ENCODE assay signal across 9 mouse cellular contexts in the genomic region with DNA sequence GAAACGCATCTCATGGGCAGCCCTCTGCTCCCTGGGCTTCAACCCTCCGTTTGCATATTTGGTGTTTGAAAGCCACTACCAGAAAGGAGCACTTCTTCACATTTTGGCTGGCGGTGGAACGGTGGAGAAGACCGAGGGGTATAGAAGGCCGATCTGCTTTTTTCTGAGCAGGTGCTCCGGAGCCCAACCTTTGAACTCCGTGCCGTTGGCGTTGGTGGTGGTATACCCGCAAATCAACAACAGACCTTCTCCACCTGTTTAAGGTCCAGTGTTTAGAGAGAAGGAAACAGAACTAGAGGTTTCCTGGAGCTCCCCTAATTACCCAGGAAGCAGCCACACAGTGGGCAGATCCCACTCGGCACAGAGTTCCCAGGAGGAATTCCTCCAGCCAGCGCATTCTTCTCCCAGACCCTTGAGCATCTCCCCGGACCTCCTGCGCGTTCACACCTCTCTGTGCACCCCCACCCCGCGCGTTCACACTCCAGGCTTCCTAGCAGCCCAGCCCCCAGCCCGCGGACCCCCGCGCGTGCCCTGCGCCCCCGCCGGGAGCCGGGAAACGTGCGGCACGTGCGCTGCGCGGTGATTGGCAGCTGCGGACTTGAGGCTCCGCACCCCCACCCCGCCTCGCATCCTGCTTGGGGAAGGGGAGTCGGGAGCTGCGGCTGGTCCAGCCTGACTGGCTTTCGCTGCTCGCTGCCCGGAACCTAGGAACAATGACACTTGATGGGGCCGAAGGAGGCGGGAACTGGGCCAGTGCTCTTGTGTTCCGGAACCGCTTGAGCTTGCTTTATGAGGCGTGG. TPM values are rescaled to one million over a fixed set of nuclear protein-coding genes. Genes with fewer than 3 reads are reported as not detected.
DNase-seq lines count a peak whose midpoint lies in the region; ATAC-seq and TF ChIP-seq lines count a peak whose summit lies in the region.
"Had no signal": no experiment of that assay in that cellular context is flagged by ENCODE, and none has a peak within 500 bp of the region (broad histone marks: within the 10 kb centered on the region; RNA-seq: fewer than 3 reads in every experiment).

No protein-coding gene starts in this region.

- H3K9me3 ChIP-seq in heart, embryonic 14.5 days (ENCODE audit: control insufficient read depth, low read length), result no peaks in the 10 kb centered on the region
- H3K9me3 ChIP-seq in kidney, embryonic 14.5 days (ENCODE audit: control insufficient read depth, low read length), result no peaks in the 10 kb centered on the region
- H3K9me3 ChIP-seq in liver, embryonic 12.5 days (replicated peaks), result no peaks in the 10 kb centered on the region

- ATAC-seq in heart, embryonic 14.5 days (ENCODE audit: insufficient number of reproducible peaks, insufficient read depth, low FRiP score, low read depth), result peak; percentile 24; the same call in 1 of the 2 replicates
- ATAC-seq in kidney, embryonic 14.5 days (ENCODE audit: low FRiP score, low TSS enrichment), result peak; percentile 86
- peak; percentile 18; the same call in 1 of the 2 replicates for ATAC-seq in liver, embryonic 12.5 days

- no peaks in the 10 kb centered on the region for H3K79me2 ChIP-seq in myocyte (ENCODE audit: control insufficient read depth, insufficient read depth)

- no peaks in the 10 kb centered on the region for H3K27me3 ChIP-seq in heart, embryonic 14.5 days (ENCODE audit: control insufficient read depth, insufficient read depth, low read length)
- H3K27me3 ChIP-seq in kidney, embryonic 14.5 days (ENCODE audit: control insufficient read depth, insufficient read depth, low read length), result peaks cover 7% of the 10 kb centered on the region
- peaks cover 60% of the 10 kb centered on the region for H3K27me3 ChIP-seq in liver, embryonic 12.5 days (replicated peaks)
- peaks cover 19% of the 10 kb centered on the region for H3K27me3 ChIP-seq in myocyte (ENCODE audit: control insufficient read depth, insufficient read depth, insufficient read length)
- H3K27me3 ChIP-seq: CH12.LX had no signal

- peak overlapping the region; percentile 70 for H3K9ac ChIP-seq in heart, embryonic 14.5 days (ENCODE audit: low read length)
- H3K9ac ChIP-seq in kidney, embryonic 14.5 days (ENCODE audit: low read depth, low read length), result peak overlapping the region; percentile 52; the same call in 1 of the 2 replicates
- H3K9ac ChIP-seq in liver, embryonic 12.5 days, result no peak overlapping the region

- 3% methylated on average over 48 of the region's 48 CpGs for WGBS in heart, embryonic 14.5 days
- WGBS in kidney, embryonic 14.5 days, result 2% methylated on average over 48 of the region's 48 CpGs
- WGBS in liver, embryonic 12.5 days (ENCODE audit: insufficient replicate concordance), result 4% methylated on average over 47 of the region's 48 CpGs

- TF ChIP-seq POLR2A in embryonic fibroblast, embryonic 13.5 days (IDR thresholded peaks at IDR 0.05; ENCODE audit: low read depth, low read length), result no peak; the same call in 1 of the 2 replicates
- no peak for TF ChIP-seq POLR2A in myocyte (IDR thresholded peaks at IDR 0.05; ENCODE audit: insufficient read length, low read depth)

- no peaks in the 10 kb centered on the region for H3K36me3 ChIP-seq in heart, embryonic 14.5 days (ENCODE audit: control insufficient read depth, insufficient read depth, low read length)
- H3K36me3 ChIP-seq in kidney, embryonic 14.5 days (ENCODE audit: control insufficient read depth, insufficient read depth, low read length), result no peaks in the 10 kb centered on the region
- H3K36me3 ChIP-seq in liver, embryonic 12.5 days, result no peaks in the 10 kb centered on the region
- no peaks in the 10 kb centered on the region for H3K36me3 ChIP-seq in myocyte (ENCODE audit: control insufficient read depth, insufficient read depth)

- no peak overlapping the region for H3K27ac ChIP-seq in embryonic fibroblast, embryonic 13.5 days (ENCODE audit: insufficient read depth, low read length)
- H3K27ac ChIP-seq in heart, embryonic 14.5 days (replicated peaks in 1 of 2; ENCODE audit: control insufficient read depth in 1 of 2, insufficient read depth in 1 of 2, low read depth in 2 of 2, low read length in 2 of 2), result peak overlapping the region in 1 of 2 experiments; percentile 16; a peak in 1 of 4 replicates
- H3K27ac ChIP-seq in kidney, embryonic 14.5 days (ENCODE audit: low read depth, low read length), result no peak overlapping the region
- H3K27ac ChIP-seq in liver, embryonic 12.5 days, result no peak overlapping the region

- H3K4me3 ChIP-seq in embryonic fibroblast, embryonic 13.5 days (ENCODE audit: insufficient read depth, low read length), result peak overlapping the region; percentile 47
- peak overlapping the region; percentile 53 to 63 for H3K4me3 ChIP-seq in heart, embryonic 14.5 days (ENCODE audit: control insufficient read depth in 1 of 2, insufficient read depth in 1 of 2, low read depth in 1 of 2, low read length in 2 of 2)
- H3K4me3 ChIP-seq in kidney, embryonic 14.5 days (ENCODE audit: low read length), result peak overlapping the region; percentile 54
- peak overlapping the region; percentile 47 for H3K4me3 ChIP-seq in liver, embryonic 12.5 days
- no peak overlapping the region for H3K4me3 ChIP-seq in myocyte

- peak; percentile 52 for DNase-seq in ovary, postnatal 36 days (ENCODE audit: low spot score)
- no peak for DNase-seq in ovary, postnatal 10 days (ENCODE audit: low spot score)
- DNase-seq in thymus, adult 18-20 months, result peak; percentile 49 to 62

- H3K4me2 ChIP-seq in heart, embryonic 14.5 days (ENCODE audit: low read length), result peak overlapping the region; percentile 98
- peak overlapping the region; percentile 99 for H3K4me2 ChIP-seq in kidney, embryonic 14.5 days (replicated peaks; ENCODE audit: low read depth, low read length)
- peak overlapping the region; percentile 63 for H3K4me2 ChIP-seq in liver, embryonic 12.5 days
- peak overlapping the region; percentile 75 for H3K4me2 ChIP-seq in myocyte (ENCODE audit: low read depth)

- no peaks in the 10 kb centered on the region for H3K4me1 ChIP-seq in embryonic fibroblast, embryonic 13.5 days (ENCODE audit: control insufficient read depth, insufficient read depth, low read length)
- H3K4me1 ChIP-seq in heart, embryonic 14.5 days (ENCODE audit: control insufficient read depth in 2 of 2, insufficient read depth in 2 of 2, low read length in 2 of 2), result peaks cover 0 to 6% of the 10 kb centered on the region in 2 experiments; a peak in 1 of 4 replicates
- H3K4me1 ChIP-seq in kidney, embryonic 14.5 days (ENCODE audit: control insufficient read depth, insufficient read depth, low read length), result peaks cover 10% of the 10 kb centered on the region; the same call in 1 of the 2 replicates
- peaks cover 13% of the 10 kb centered on the region; the same call in 1 of the 2 replicates for H3K4me1 ChIP-seq in liver, embryonic 12.5 days

- no peak for TF ChIP-seq CTCF in embryonic fibroblast, embryonic 13.5 days (IDR thresholded peaks at IDR 0.05; ENCODE audit: borderline replicate concordance, insufficient read depth, low read length)

- H3ac ChIP-seq in myocyte (ENCODE audit: control insufficient read depth, insufficient read length), result no peak overlapping the region

TF ChIP-seq in myocyte, 11 proteins besides CTCF, POLR2A, EP300 and RAD21:
- TF ChIP-seq TCF3 (IDR thresholded peaks at IDR 0.05; ENCODE audit: insufficient read length, low read depth) (no peak), USF1 (IDR thresholded peaks at IDR 0.05; ENCODE audit: low read depth) (no peak), CEBPB (IDR thresholded peaks at IDR 0.05; ENCODE audit: insufficient read depth, poor library complexity, severe bottlenecking) (no peak), MYOG (IDR thresholded peaks at IDR 0.05; ENCODE audit: control insufficient read depth in 1 of 3, insufficient read depth in 1 of 3, insufficient read length in 2 of 3, low read depth in 2 of 3) (no peak), E2F4 (IDR thresholded peaks at IDR 0.05; ENCODE audit: insufficient read depth) (no peak), REST (IDR thresholded peaks at IDR 0.05; ENCODE audit: insufficient read depth, insufficient read length) (no peak), MYOD1 (IDR thresholded peaks at IDR 0.05; ENCODE audit: control insufficient read depth in 1 of 3, insufficient read length in 2 of 3, low read depth in 2 of 3) (no peak), SRF (IDR thresholded peaks at IDR 0.05; ENCODE audit: control insufficient read depth, insufficient read length, low read depth) (no peak), POLR2AphosphoS2 (IDR thresholded peaks at IDR 0.05; ENCODE audit: insufficient read length, low read depth) (no peak), TCF12 (IDR thresholded peaks at IDR 0.05; ENCODE audit: insufficient read depth, poor library complexity, severe bottlenecking) (no peak)

RNA-seq across cellular contexts. Expression of a gene that starts 49.9 kb away (rescaled TPM):
- polyA plus RNA-seq in embryonic fibroblast, embryonic 13.5 days (2011; ENCODE audit: insufficient read length, low read depth, missing spikeins), result 6.4 and 9.4 TPM in 2 replicates
- polyA plus RNA-seq in heart, embryonic 14.5 days (2014; fragmentation: Nextera tagmentation; extraction: Ambion mirVana), result 6.5 and 7.1 TPM in 2 replicates
- polyA plus RNA-seq in kidney, embryonic 14.5 days (2014; fragmentation: Nextera tagmentation; extraction: Ambion mirVana), result 5.2 and 7.9 TPM in 2 replicates
- polyA plus RNA-seq in liver, embryonic 12.5 days (2016; fragmentation: Nextera tagmentation; extraction: Ambion mirVana), result 13.8 and 15.6 TPM in 2 replicates
- 2.8 TPM for polyA plus RNA-seq in myocyte (2012; fragmentation: generic; extraction: Trizol)

Comparison
In these comparisons a context has a peak if more than half of its experiments do, and no peak if none do; other contexts are left out.
1. ATAC-seq: peak in every context shown above with its lines; median percentile 86 in kidney, embryonic 14.5 days; 24 in heart, embryonic 14.5 days; 18 in liver, embryonic 12.5 days.